Mouse (Mus musculus) brain, embryonic 18.5 days (tissue): ENCODE measurements around the gene Nrl.

Experiments used
- DNase-seq: peaks from one replicate; pipeline ENCODE4 v3.0.0-alpha.2; 2012; ENCODE audit warnings: low read depth, low spot score

Nrl gene

GRCm38 (mm10) chr14:55486836-55487235 is 37.9 kb downstream of the Nrl start:
- no peak for DNase-seq

DNA sequence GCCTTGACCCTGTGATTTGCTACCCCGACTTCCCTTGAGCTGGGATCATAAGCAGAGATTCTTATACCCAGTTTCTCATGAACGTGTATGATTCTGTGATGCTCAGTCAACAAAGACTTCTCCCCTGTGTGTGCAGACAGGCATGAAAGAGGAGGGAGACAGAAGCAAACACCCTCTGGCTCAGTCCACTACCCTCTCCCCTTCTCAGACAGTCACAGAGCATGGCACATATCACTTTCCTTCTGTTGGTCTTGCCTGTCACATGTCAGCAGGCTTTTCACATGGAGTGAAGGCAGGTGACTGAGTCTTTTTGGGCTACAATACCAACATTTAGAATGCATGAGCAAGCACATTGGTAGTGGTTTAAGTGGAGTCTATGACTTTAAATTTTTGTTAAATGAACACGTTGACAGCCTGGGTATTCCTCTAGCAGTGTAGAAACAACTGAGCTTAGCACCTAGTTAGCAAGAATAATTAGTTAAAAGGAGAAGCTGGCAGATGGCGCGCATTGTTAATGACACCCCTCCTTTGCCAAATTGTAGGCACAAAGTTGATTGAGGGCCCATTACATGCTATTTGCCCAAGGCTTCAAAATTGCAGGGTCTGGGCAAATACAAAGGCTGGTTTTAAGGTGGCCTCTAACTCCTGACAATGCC is 40.2 kb downstream of the Nrl start:
- no peak for DNase-seq

GRCm38 (mm10) chr14:55479629-55480028 is 45.2 kb downstream of the Nrl start:
- DNase-seq = no peak

DNA sequence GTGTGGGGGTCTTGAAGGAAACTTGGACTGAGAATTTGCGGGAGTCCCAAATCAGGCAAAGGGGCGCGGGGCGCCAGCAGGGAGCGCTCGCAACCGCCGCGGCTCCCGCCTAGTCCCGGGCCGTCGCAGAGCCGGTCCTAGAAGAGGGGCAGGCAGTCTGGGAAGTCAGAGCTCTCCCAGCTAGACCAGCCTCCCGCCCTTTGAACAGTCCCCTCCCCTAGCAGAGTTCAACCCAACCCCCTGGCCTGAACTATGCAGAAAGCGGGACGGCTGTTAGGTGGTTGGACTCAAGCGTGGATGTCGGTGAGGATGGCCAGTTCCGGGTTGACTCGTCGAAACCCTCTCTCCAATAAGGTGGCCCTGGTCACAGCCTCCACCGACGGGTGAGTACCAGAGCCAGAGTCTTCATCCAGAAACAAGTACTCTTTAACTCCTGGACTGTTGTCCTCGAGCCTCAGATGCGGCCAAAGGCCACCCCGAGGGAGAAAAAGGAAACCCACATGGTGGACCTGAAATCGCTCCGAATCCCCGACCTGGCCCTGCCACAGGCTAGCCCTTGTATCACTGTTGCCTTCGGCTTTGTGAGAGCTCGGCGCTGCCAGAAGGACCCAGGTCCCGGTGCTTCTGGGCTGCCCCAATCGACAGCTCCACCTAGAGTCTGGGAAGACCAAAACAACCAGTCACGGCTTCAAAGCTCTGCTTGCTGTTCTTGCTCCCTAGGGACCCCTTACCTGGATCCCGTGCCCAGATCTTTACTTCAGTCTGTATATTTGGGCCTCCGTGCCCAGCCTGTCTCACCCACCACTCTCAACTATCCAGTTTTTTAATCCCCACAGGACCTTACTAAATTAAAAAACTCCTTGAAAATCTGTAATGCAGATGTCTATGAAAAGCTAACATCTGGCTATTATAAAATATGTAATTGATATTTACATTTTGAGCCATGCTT is 45.9 kb downstream of the Nrl start, which contains the start of gene Dhrs4:
Gene Dhrs4 (plus strand): TSS at position 108 of the 949 bp plus-strand sequence.
- DNase-seq = no peak

GRCm38 (mm10) chr14:55477829-55478228 is 47.0 kb downstream of the Nrl start:
- DNase-seq = no peak

GRCm38 (mm10) chr14:55477421-55477820 is 47.4 kb downstream of the Nrl start:
- no peak for DNase-seq

DNA sequence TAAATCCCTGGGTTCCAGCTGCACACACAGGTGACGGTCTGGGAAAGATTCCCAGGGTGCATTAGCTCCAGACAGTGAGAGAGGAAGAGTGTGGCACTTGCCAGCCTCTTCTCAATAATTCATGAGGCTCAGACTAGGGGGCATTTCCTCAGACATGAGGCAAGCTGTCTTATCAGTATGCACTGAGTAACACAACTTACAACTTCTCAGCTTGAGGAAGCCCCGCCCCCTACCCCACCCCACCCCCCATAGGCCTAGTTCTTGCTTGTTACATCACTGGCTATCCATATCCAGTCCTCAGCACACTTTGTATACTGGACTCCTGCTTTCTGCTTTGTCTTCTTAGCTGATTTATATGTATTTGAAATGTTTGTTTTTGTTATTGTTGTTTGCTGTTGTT is 49.1 kb downstream of the Nrl start:
- no peak for DNase-seq

DNA sequence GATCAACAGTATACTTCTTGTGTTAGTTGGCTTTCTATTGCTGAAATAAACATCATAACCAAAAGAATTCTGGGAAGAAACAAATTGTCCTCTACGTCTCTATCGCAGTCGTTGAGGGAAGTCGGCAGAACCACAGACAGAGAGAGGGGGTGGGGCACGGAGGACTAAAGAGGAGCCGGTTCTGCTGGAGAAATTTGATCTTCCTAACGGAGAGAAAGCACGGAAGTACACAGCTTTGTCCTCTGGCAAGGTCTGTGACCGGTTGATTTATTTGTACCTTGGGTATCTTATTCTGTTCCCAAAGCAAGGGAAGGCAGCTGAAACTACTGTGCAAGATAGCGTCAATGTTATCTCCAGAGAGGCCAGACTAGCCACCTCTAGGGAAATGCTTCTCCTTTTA is 54.0 kb downstream of the Nrl start:
- DNase-seq = no peak

DNA sequence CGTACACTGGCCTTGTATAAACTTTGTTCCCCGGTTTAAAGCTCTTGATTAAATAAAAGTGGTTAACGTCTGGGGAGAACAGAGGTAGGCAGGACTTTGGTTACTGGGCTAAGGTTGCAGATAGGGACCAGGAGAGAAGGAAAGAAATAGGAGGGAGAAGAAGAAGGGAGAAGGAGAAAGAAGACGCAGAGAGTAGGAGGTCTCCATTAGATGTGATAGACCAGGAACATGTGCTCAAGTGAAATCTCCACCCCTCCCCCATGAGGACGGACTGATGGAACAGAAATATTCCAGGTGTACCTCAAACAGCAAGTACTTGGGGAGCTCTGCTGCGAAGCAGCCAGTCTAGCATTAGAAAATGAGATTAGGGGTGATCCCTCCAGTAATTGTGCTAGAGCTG is 55.0 kb downstream of the Nrl start:
- no peak for DNase-seq

DNA sequence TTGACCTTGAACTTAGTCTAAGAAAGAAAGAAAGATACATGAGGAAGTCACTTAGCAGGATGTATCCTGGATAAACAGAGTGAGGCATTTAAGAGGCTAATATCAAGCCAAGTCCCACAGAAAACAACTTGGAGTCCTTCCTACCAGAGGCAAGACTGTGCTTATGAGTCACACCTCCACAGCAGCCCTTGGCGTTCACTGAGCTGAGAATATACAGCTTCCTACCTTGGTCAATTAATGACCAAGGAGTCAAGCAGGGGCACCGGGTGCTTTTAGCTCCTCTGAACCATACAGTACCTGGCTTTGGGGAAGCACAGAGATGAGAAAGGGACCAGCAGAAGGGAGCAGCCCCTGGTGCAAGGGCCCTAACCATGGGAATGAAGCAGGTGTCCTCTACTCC is 55.7 kb downstream of the Nrl start:
- DNase-seq = no peak
